ENCODE assay signal across 21 mouse cellular contexts in genomic region chr19:4136463-4136862, GRCm38 (mm10). TPM values are rescaled to one million over a fixed set of nuclear protein-coding genes. Genes with fewer than 3 reads are reported as not detected.
A peak's percentile ranks its signal among the peaks of the same experiment; 100 is the strongest.
DNase-seq lines count a peak whose midpoint lies in the region; ATAC-seq and TF ChIP-seq lines count a peak whose summit lies in the region.
"Had no signal": no experiment of that assay in that cellular context is flagged by ENCODE, and none has a peak within 500 bp of the region (broad histone marks: within the 10 kb centered on the region; RNA-seq: fewer than 3 reads in every experiment).

No protein-coding gene starts in this region.

- intact Hi-C loops in left cerebral cortex, adult 2 months (cut with DNase I) = loop anchor here (5.0 kb wide), 1 partner anchor 119 kb away; no protein-coding TSS in a partner anchor

- no peak overlapping the region for H3K9ac ChIP-seq in MEL (ENCODE audit: control insufficient read depth, low read depth, low read length, poor library complexity, severe bottlenecking)
- no peak overlapping the region for H3K9ac ChIP-seq in liver, embryonic 12.5 days
- H3K9ac ChIP-seq: embryonic facial prominence, embryonic 12.5 days; heart, embryonic 15.5 days; neural tube, embryonic 15.5 days had no signal

- ATAC-seq in liver, embryonic 12.5 days = peak; percentile 48; the same call in 1 of the 2 replicates
- ATAC-seq: hindbrain, postnatal 0 days had no signal

- H3K27me3 ChIP-seq in spleen, adult 2 months (ENCODE audit: control insufficient read depth, insufficient read depth, low read length) = no peaks in the 10 kb centered on the region
- no peaks in the 10 kb centered on the region; a peak in 1 of 4 replicates for H3K27me3 ChIP-seq in MEL (ENCODE audit: control insufficient read depth in 1 of 2, insufficient read depth in 2 of 2, low read length in 2 of 2)
- H3K27me3 ChIP-seq in liver, embryonic 12.5 days (replicated peaks) = peaks cover 31% of the 10 kb centered on the region
- H3K27me3 ChIP-seq: embryonic facial prominence, embryonic 12.5 days; neural tube, embryonic 15.5 days had no signal

- H3K4me1 ChIP-seq in spleen, adult 2 months (ENCODE audit: control insufficient read depth, insufficient read depth, insufficient read length) = peaks cover 26% of the 10 kb centered on the region
- no peaks in the 10 kb centered on the region for H3K4me1 ChIP-seq in MEL (ENCODE audit: control insufficient read depth in 1 of 2, insufficient read depth in 2 of 2, low read length in 2 of 2)
- H3K4me1 ChIP-seq in liver, embryonic 12.5 days = peaks cover 24% of the 10 kb centered on the region
- H3K4me1 ChIP-seq: embryonic facial prominence, embryonic 12.5 days; heart, embryonic 15.5 days had no signal

- no peak for DNase-seq in spleen, adult 2 months (ENCODE audit: low read depth in 1 of 2, low spot score in 2 of 2)
- DNase-seq in spleen, postnatal 36 days (ENCODE audit: low spot score in 2 of 2) = no peak
- peak; percentile 59 for DNase-seq in MEL (ENCODE audit: low read depth, low spot score)
- no peak for DNase-seq in left cerebral cortex, adult 2 months (ENCODE audit: extremely low spot score in 1 of 2, low spot score in 2 of 2)
- DNase-seq in gastrocnemius, postnatal 4 days (ENCODE audit: low spot score in 2 of 2) = no peak
- no peak for DNase-seq in lung, postnatal 4 days
- DNase-seq: heart, adult 2 months; kidney, adult 18-20 months; kidney, postnatal 4 days had no signal

- H3K79me2 ChIP-seq in MEL (ENCODE audit: control insufficient read depth, insufficient read depth, low read length, poor library complexity) = no peaks in the 10 kb centered on the region

- no peak overlapping the region for H3K4me3 ChIP-seq in spleen, adult 2 months (ENCODE audit: extremely low read depth, insufficient read depth, insufficient read length)
- H3K4me3 ChIP-seq in MEL (ENCODE audit: control insufficient read depth in 1 of 2, insufficient read depth in 1 of 2, low read depth in 2 of 2, low read length in 2 of 2) = no peak overlapping the region
- no peak overlapping the region for H3K4me3 ChIP-seq in liver, embryonic 12.5 days
- no peak overlapping the region for H3K4me3 ChIP-seq in left cerebral cortex, adult 2 months
- H3K4me3 ChIP-seq: embryonic facial prominence, embryonic 12.5 days; heart, adult 2 months; heart, embryonic 15.5 days; myocyte; neural tube, embryonic 15.5 days had no signal

- peak; percentile 16 for TF ChIP-seq RAD21 in MEL (IDR thresholded peaks at IDR 0.05; ENCODE audit: low read depth, low read length)

- WGBS in spleen, adult 2 months = 86% methylated on average over 5 of the region's 5 CpGs
- WGBS in liver, embryonic 12.5 days (ENCODE audit: insufficient replicate concordance) = 59% methylated on average over 5 of the region's 5 CpGs

- peaks cover 13% of the 10 kb centered on the region for H3K36me3 ChIP-seq in spleen, adult 2 months (ENCODE audit: control insufficient read depth, insufficient read depth, low read length)
- no peaks in the 10 kb centered on the region for H3K36me3 ChIP-seq in MEL (ENCODE audit: control insufficient read depth in 1 of 2, insufficient read depth in 2 of 2, low read length in 2 of 2)
- H3K36me3 ChIP-seq in liver, embryonic 12.5 days = peaks cover 21% of the 10 kb centered on the region

- no peaks in the 10 kb centered on the region for H3K9me3 ChIP-seq in MEL (replicated peaks; ENCODE audit: insufficient read depth, low read length)
- H3K9me3 ChIP-seq in liver, embryonic 12.5 days (replicated peaks) = no peaks in the 10 kb centered on the region
- H3K9me3 ChIP-seq: embryonic facial prominence, embryonic 12.5 days; heart, embryonic 15.5 days; neural tube, embryonic 15.5 days had no signal

- peak overlapping the region; percentile 47 for H3K4me2 ChIP-seq in liver, embryonic 12.5 days
- H3K4me2 ChIP-seq: embryonic facial prominence, embryonic 12.5 days; heart, embryonic 15.5 days; midbrain, embryonic 11.5 days; neural tube, embryonic 15.5 days had no signal

- no peak for TF ChIP-seq CTCF in spleen, adult 2 months (IDR thresholded peaks at IDR 0.05; ENCODE audit: extremely low read depth, insufficient read depth, insufficient read length, insufficient replicate concordance)
- TF ChIP-seq CTCF in MEL (IDR thresholded peaks at IDR 0.05 in 2 of 3, conservative IDR thresholded peaks at IDR 0.05 in 1 of 3; ENCODE audit: control insufficient read depth in 1 of 3, insufficient read depth in 1 of 3, low read depth in 2 of 3, low read length in 3 of 3, poor library complexity in 1 of 3, severe bottlenecking in 1 of 3) = peak; percentile 27 to 50 (median 41); a peak in 5 of 6 replicates
- no peak for TF ChIP-seq CTCF in left cerebral cortex, adult 2 months (IDR thresholded peaks at IDR 0.05)

- no peak for TF ChIP-seq POLR2A in spleen, adult 2 months (IDR thresholded peaks at IDR 0.05; ENCODE audit: low read depth, low read length)
- TF ChIP-seq POLR2A in MEL (IDR thresholded peaks at IDR 0.05; ENCODE audit: control insufficient read depth in 1 of 2, insufficient read depth in 1 of 2, low read depth in 1 of 2, low read length in 2 of 2, poor library complexity in 1 of 2) = no peak

- TF ChIP-seq EP300 in MEL (IDR thresholded peaks at IDR 0.05; ENCODE audit: low read depth in 1 of 2, low read length in 2 of 2) = no peak

- peak overlapping the region; percentile 19; the same call in 1 of the 2 replicates for H3K27ac ChIP-seq in spleen, adult 2 months (ENCODE audit: insufficient read depth, low read length)
- no peak overlapping the region for H3K27ac ChIP-seq in MEL (ENCODE audit: control insufficient read depth, low read depth, low read length)
- no peak overlapping the region for H3K27ac ChIP-seq in liver, embryonic 12.5 days
- no peak overlapping the region for H3K27ac ChIP-seq in left cerebral cortex, adult 2 months
- H3K27ac ChIP-seq: embryonic facial prominence, embryonic 12.5 days; heart, adult 2 months; heart, embryonic 15.5 days; hindbrain, postnatal 0 days; neural tube, embryonic 15.5 days had no signal

TF ChIP-seq in MEL, 35 proteins besides CTCF, POLR2A, EP300 and RAD21:
- TF ChIP-seq JUND (IDR thresholded peaks at IDR 0.05; ENCODE audit: low read depth, low read length) (no peak), SMC3 (IDR thresholded peaks at IDR 0.05; ENCODE audit: low read depth, low read length) (peak; percentile 38), ZC3H11A (IDR thresholded peaks at IDR 0.05; ENCODE audit: low read depth, low read length) (peak; percentile 5; the same call in 1 of the 2 replicates), MYC (IDR thresholded peaks at IDR 0.05; ENCODE audit: low read depth, low read length) (no peak), MAX (IDR thresholded peaks at IDR 0.05; ENCODE audit: low read length) (no peak)
TF ChIP-seq in MEL: peak in this region for 2.

RNA-seq across cellular contexts. Expression of gene Gpr152, which starts 3.1 kb away (rescaled TPM):
- 0.09 and 0.11 TPM in 2 replicates for polyA plus RNA-seq in spleen, adult 2 months (2012; rRNA removed)
- not detected in 2 replicates for total RNA-seq in MEL (2012; rRNA removed)
- polyA plus RNA-seq in MEL (2012; ENCODE audit: insufficient read depth in 1 of 2, insufficient read length in 2 of 2, low read depth in 1 of 2, low replicate concordance in 2 of 2, missing spikeins in 1 of 2) = under 1 TPM in 1 of 2 experiments, not detected in 1; 0.03 TPM
- not detected in 2 replicates for polyA plus RNA-seq in liver, embryonic 12.5 days (2016; fragmentation: Nextera tagmentation; extraction: Ambion mirVana)
- total RNA-seq in left cerebral cortex, adult 2 months (2021) = not detected
- not detected for total RNA-seq in gastrocnemius, postnatal 4 days (2021)
- total RNA-seq: gastrocnemius, adult 8-10 months; hematopoietic stem cell, adult 5-6 weeks; layer of hippocampus, postnatal 10 days; left cerebral cortex, postnatal 10 days had no signal
- polyA plus RNA-seq: embryonic facial prominence, embryonic 12.5 days; heart, embryonic 15.5 days; lung, embryonic 16.5 days; midbrain, embryonic 11.5 days; myocyte; neural tube, embryonic 15.5 days had no signal

RNA-seq across cellular contexts. Expression of gene Cabp4, which starts 7.4 kb away (rescaled TPM):
- polyA plus RNA-seq in spleen, adult 2 months (2012; rRNA removed) = 1.9 and 2.2 TPM in 2 replicates
- total RNA-seq in MEL (2012; rRNA removed) = 0.08 and 0.13 TPM in 2 replicates
- under 1 TPM in 1 of 2 experiments, not detected in 1; 0.24 TPM for polyA plus RNA-seq in MEL (2012; ENCODE audit: insufficient read depth in 1 of 2, insufficient read length in 2 of 2, low read depth in 1 of 2, low replicate concordance in 2 of 2, missing spikeins in 1 of 2)
- polyA plus RNA-seq in liver, embryonic 12.5 days (2016; fragmentation: Nextera tagmentation; extraction: Ambion mirVana) = 0.06 and 0.07 TPM in 2 replicates
- total RNA-seq in left cerebral cortex, adult 2 months (2021) = under 1 TPM in 1 of 2 experiments, not detected in 1; 0.26 TPM
- not detected for total RNA-seq in gastrocnemius, postnatal 4 days (2021)
- total RNA-seq: gastrocnemius, adult 8-10 months; heart, adult 2 months; hematopoietic stem cell, adult 5-6 weeks; hindbrain, postnatal 0 days had no signal
- polyA plus RNA-seq: embryonic facial prominence, embryonic 12.5 days; heart, embryonic 15.5 days; lung, embryonic 16.5 days; midbrain, embryonic 11.5 days had no signal

RNA-seq across cellular contexts. Expression of gene Aip, which starts 10.8 kb away (rescaled TPM):
- polyA plus RNA-seq in spleen, adult 2 months (2012; rRNA removed) = 85.3 and 99.6 TPM in 2 replicates
- total RNA-seq in MEL (2012; rRNA removed) = 37.8 and 40.0 TPM in 2 replicates
- 100 to 1,000 TPM in 1 of 2 experiments, not detected in 1; 101 TPM for polyA plus RNA-seq in MEL (2012; ENCODE audit: insufficient read depth in 1 of 2, insufficient read length in 2 of 2, low read depth in 1 of 2, low replicate concordance in 2 of 2, missing spikeins in 1 of 2)
- polyA plus RNA-seq in liver, embryonic 12.5 days (2016; fragmentation: Nextera tagmentation; extraction: Ambion mirVana) = 42.0 and 43.6 TPM in 2 replicates
- 100 to 1,000 TPM; 118 to 125 TPM for total RNA-seq in left cerebral cortex, adult 2 months (2021)
- 10 to 100 TPM; 49.9 to 61.1 TPM for total RNA-seq in gastrocnemius, postnatal 4 days (2021)

RNA-seq across cellular contexts. Expression of gene Coro1b, which starts 12.0 kb away (rescaled TPM):
- polyA plus RNA-seq in spleen, adult 2 months (2012; rRNA removed) = 386 and 394 TPM in 2 replicates
- total RNA-seq in MEL (2012; rRNA removed) = 54.1 and 55.5 TPM in 2 replicates
- polyA plus RNA-seq in MEL (2012; ENCODE audit: insufficient read depth in 1 of 2, insufficient read length in 2 of 2, low read depth in 1 of 2, low replicate concordance in 2 of 2, missing spikeins in 1 of 2) = 100 to 1,000 TPM in 1 of 2 experiments, not detected in 1; 111 TPM
- 86.5 and 86.9 TPM in 2 replicates for polyA plus RNA-seq in liver, embryonic 12.5 days (2016; fragmentation: Nextera tagmentation; extraction: Ambion mirVana)
- 10 to 100 TPM; 72.6 to 82.2 TPM for total RNA-seq in left cerebral cortex, adult 2 months (2021)
- total RNA-seq in gastrocnemius, postnatal 4 days (2021) = 10 to 100 TPM; 73.6 to 74.5 TPM

RNA-seq across cellular contexts. Expression of gene Ptprcap, which starts 16.9 kb away (rescaled TPM):
- polyA plus RNA-seq in spleen, adult 2 months (2012; rRNA removed) = 631 and 1,026 TPM in 2 replicates
- 75.7 and 80.3 TPM in 2 replicates for total RNA-seq in MEL (2012; rRNA removed)
- polyA plus RNA-seq in MEL (2012; ENCODE audit: insufficient read depth in 1 of 2, insufficient read length in 2 of 2, low read depth in 1 of 2, low replicate concordance in 2 of 2, missing spikeins in 1 of 2) = 10 to 100 TPM in 1 of 2 experiments, not detected in 1; 67.9 TPM
- polyA plus RNA-seq in liver, embryonic 12.5 days (2016; fragmentation: Nextera tagmentation; extraction: Ambion mirVana) = 24.3 and 26.2 TPM in 2 replicates
- total RNA-seq in left cerebral cortex, adult 2 months (2021) = 1 to 10 TPM; 1.2 to 1.7 TPM
- 1 to 10 TPM; 1.9 to 2.2 TPM for total RNA-seq in gastrocnemius, postnatal 4 days (2021)

Comparison
In these comparisons a context has a peak if more than half of its experiments do, and no peak if none do; other contexts are left out.
1. CTCF ChIP-seq: peak in MEL (3 of 3); none in spleen, adult 2 months (single experiment) and left cerebral cortex, adult 2 months (single experiment).